Mouse (Mus musculus): ENCODE measurements around the gene Npas2. TPM values are rescaled to one million over a fixed set of nuclear protein-coding genes. Genes with fewer than 3 reads are reported as not detected.

Gene Npas2
- polyA plus RNA-seq, 1 experiment from 2014 or later = 0.53 TPM

GRCm38 (mm10) chr1:39313352-39314245 is 120.1 kb downstream of the Npas2 start:
- no peak for ATAC-seq (ENCODE audit: extremely low read depth, insufficient number of reproducible peaks, low FRiP score, low TSS enrichment)
- peaks cover 11% of the 10 kb centered on the region for H3K4me1 ChIP-seq

DNA sequence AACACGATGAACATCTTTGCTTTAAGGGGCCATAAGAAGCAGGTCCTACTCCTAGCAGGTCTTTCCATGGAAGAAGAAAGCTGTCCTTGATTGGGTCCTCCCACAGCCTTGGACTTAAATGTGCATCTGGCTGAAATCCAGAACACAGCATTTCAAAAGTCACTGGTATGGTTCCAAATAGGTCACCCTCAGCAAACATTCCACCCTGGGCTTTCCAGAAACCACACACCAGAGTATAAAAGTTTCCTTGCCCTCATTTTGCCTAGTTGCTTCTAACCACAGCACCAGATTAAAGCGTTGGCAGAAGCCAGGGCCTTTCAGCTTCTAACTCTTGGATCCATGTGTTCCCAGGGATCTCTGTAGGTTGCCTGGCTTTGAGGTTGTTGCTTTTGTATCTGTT is 124.4 kb downstream of the Npas2 start:
- Histone ChIP-seq H3K4me2 (no peak overlapping the region), H3K27ac (replicated peaks) (no peak overlapping the region), H3K4me3 (no peak overlapping the region), H3K4me1 (peaks cover 18% of the 10 kb centered on the region), H3K36me3 (no peaks in the 10 kb centered on the region), H3K9ac (no peak overlapping the region), H3K9me3 (no peaks in the 10 kb centered on the region), H3K27me3 (replicated peaks) (peaks cover 6% of the 10 kb centered on the region; the same call in 1 of the 2 replicates)
- WGBS = 73% methylated on average over 2 of the region's 2 CpGs
- ATAC-seq (ENCODE audit: extremely low read depth, insufficient number of reproducible peaks, low FRiP score, low TSS enrichment) = no peak

More at GRCm38 (mm10) chr1:39313352-39314245, 120.1 kb downstream of the Npas2 start:
- Histone ChIP-seq H3K36me3 (no peaks in the 10 kb centered on the region), H3K4me2 (no peak overlapping the region), H3K27ac (replicated peaks) (no peak overlapping the region), H3K9me3 (no peaks in the 10 kb centered on the region), H3K27me3 (replicated peaks) (peaks cover 11% of the 10 kb centered on the region), H3K9ac (no peak overlapping the region), H3K4me3 (no peak overlapping the region)
- 63% methylated on average over 10 of the region's 10 CpGs for WGBS

DNA sequence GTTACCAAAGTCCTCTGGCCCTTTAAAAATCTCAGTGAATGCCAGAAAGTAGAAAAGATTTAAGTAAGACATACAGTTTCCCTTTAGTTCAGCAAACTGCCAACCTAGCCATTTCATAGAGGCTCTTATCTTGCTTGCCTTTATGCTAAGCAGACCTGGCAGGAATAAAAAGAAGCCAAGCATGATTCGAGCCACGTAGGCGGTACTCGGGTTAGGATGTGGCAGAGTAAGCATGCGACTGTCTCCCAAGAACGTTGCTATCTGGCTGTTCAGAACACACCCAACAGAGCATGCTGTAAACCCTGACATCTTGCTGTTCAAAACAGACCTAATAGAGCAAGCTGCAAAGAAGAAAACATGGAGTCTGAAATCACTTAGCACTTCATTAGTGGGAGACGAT is 125.3 kb downstream of the Npas2 start:
- no peak for ATAC-seq (ENCODE audit: extremely low read depth, insufficient number of reproducible peaks, low FRiP score, low TSS enrichment)

DNA sequence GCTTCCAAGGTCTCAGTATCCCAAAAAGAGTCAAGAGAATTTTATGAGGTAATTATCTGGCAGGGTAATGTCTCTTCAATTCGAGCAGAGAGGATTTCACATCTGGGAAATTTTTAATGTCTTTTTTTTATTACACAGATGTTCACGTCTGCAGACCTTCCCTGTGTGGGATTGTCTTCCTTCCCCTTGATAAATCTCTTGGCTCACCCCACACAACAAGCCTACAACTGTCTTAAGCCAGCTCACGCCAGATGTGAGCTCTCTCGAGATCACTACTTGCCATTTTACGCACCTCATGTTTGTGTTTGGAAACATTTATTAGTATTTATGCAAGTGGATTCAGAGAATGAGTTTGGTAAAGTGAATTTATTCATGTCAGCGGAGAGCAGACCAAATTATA is 128.4 kb downstream of the Npas2 start:
- Histone ChIP-seq H3K4me1 (peaks cover 20% of the 10 kb centered on the region), H3K4me3 (no peak overlapping the region), H3K9me3 (no peaks in the 10 kb centered on the region), H3K36me3 (no peaks in the 10 kb centered on the region), H3K27ac (replicated peaks) (no peak overlapping the region), H3K9ac (no peak overlapping the region), H3K27me3 (replicated peaks) (no peaks in the 10 kb centered on the region), H3K4me2 (no peak overlapping the region)
- WGBS = 64% methylated on average over 6 of the region's 6 CpGs
- ATAC-seq (ENCODE audit: extremely low read depth, insufficient number of reproducible peaks, low FRiP score, low TSS enrichment) = no peak

More for the DNA sequence above, 125.3 kb downstream of the Npas2 start:
- Histone ChIP-seq H3K27me3 (replicated peaks) (peaks cover 6% of the 10 kb centered on the region; the same call in 1 of the 2 replicates), H3K4me3 (no peak overlapping the region), H3K36me3 (no peaks in the 10 kb centered on the region), H3K4me2 (no peak overlapping the region), H3K4me1 (peaks cover 18% of the 10 kb centered on the region), H3K9me3 (no peaks in the 10 kb centered on the region), H3K27ac (replicated peaks) (no peak overlapping the region), H3K9ac (no peak overlapping the region)
- 56% methylated on average over 7 of the region's 7 CpGs for WGBS

DNA sequence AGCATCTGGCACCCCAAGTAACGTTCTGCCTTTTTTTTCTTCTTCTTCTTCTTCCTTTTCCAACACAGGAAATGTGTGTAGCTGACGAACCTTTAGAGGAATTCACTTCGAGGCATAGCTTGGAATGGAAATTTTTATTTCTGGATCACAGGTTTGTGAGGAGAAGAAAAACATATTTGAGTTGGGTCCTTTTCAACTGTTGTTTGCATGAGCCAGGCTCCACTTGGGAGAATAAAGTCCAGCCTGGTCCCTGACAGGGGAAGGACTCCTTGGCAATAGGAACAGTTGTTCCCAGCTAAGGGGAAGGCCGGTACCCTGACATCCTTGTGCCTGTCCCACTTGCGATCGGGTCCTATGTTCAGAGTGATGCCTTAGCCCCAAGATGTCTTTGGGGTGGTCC is 131.7 kb downstream of the Npas2 start:
- Histone ChIP-seq H3K4me1 (peaks cover 15% of the 10 kb centered on the region), H3K4me3 (no peak overlapping the region), H3K9ac (no peak overlapping the region), H3K36me3 (no peaks in the 10 kb centered on the region), H3K4me2 (no peak overlapping the region), H3K9me3 (no peaks in the 10 kb centered on the region), H3K27me3 (replicated peaks) (no peaks in the 10 kb centered on the region), H3K27ac (replicated peaks) (no peak overlapping the region)
- WGBS = 81% methylated on average over 6 of the region's 6 CpGs
- ATAC-seq (ENCODE audit: extremely low read depth, insufficient number of reproducible peaks, low FRiP score, low TSS enrichment) = no peak

- Histone ChIP-seq H3K4me1 (peaks cover 35% of the 10 kb centered on the region), H3K27me3 (replicated peaks) (no peaks in the 10 kb centered on the region), H3K9ac (no peak overlapping the region), H3K4me3 (no peak overlapping the region), H3K27ac (replicated peaks) (peak overlapping the region; percentile 12; the same call in 1 of the 2 replicates), H3K9me3 (no peaks in the 10 kb centered on the region), H3K4me2 (no peak overlapping the region), H3K36me3 (no peaks in the 10 kb centered on the region)
- 42% methylated on average over 7 of the region's 7 CpGs for WGBS
- ATAC-seq (ENCODE audit: extremely low read depth, insufficient number of reproducible peaks, low FRiP score, low TSS enrichment) = no peak
These were observed 134.0 kb downstream of the Npas2 start for GRCm38 (mm10) chr1:39327546-39327945.

- no peaks in the 10 kb centered on the region for H3K9me3 ChIP-seq
- H3K27me3 ChIP-seq (replicated peaks) = peaks cover 5% of the 10 kb centered on the region
- no peak; the same call in 1 of the 2 replicates for ATAC-seq (ENCODE audit: extremely low read depth, insufficient number of reproducible peaks, low FRiP score, low TSS enrichment)
- H3K4me2 ChIP-seq = 0 out of 2 replicates have a peak overlapping the region, but pooled peaks have one; percentile 8
- peaks cover 43% of the 10 kb centered on the region for H3K4me1 ChIP-seq
- no peaks in the 10 kb centered on the region for H3K36me3 ChIP-seq
- no peak overlapping the region for H3K9ac ChIP-seq
- H3K27ac ChIP-seq (replicated peaks) = peak overlapping the region; percentile 77
- H3K4me3 ChIP-seq = no peak overlapping the region
- WGBS = 64% methylated on average over 7 of the region's 7 CpGs
These were observed 137.5 kb downstream of the Npas2 start for GRCm38 (mm10) chr1:39330857-39331594.

- WGBS = 80% methylated on average over 4 of the region's 4 CpGs
- peaks cover 42% of the 10 kb centered on the region for H3K4me1 ChIP-seq
- no peak overlapping the region for H3K4me2 ChIP-seq
- H3K36me3 ChIP-seq = no peaks in the 10 kb centered on the region
- H3K4me3 ChIP-seq = no peak overlapping the region
- no peak for ATAC-seq (ENCODE audit: extremely low read depth, insufficient number of reproducible peaks, low FRiP score, low TSS enrichment)
- no peak overlapping the region for H3K27ac ChIP-seq (replicated peaks)
- H3K9ac ChIP-seq = no peak overlapping the region
- peaks cover 14% of the 10 kb centered on the region for H3K27me3 ChIP-seq (replicated peaks)
- H3K9me3 ChIP-seq = no peaks in the 10 kb centered on the region
These were observed 138.9 kb downstream of the Npas2 start for GRCm38 (mm10) chr1:39332456-39332855.

GRCm38 (mm10) chr1:39335561-39336196 is 142.1 kb downstream of the Npas2 start:
- Histone ChIP-seq H3K9me3 (no peaks in the 10 kb centered on the region), H3K9ac (0 out of 2 replicates have a peak overlapping the region, but pooled peaks have one; percentile 10), H3K27ac (replicated peaks) (no peak overlapping the region), H3K4me3 (no peak overlapping the region), H3K4me2 (peak overlapping the region; percentile 42), H3K27me3 (replicated peaks) (peaks cover 39% of the 10 kb centered on the region), H3K36me3 (no peaks in the 10 kb centered on the region), H3K4me1 (peaks cover 33% of the 10 kb centered on the region)
- 31% methylated on average over 15 of the region's 15 CpGs for WGBS
- no peak for ATAC-seq (ENCODE audit: extremely low read depth, insufficient number of reproducible peaks, low FRiP score, low TSS enrichment)

GRCm38 (mm10) chr1:39336788-39337187 is 143.3 kb downstream of the Npas2 start:
- H3K9me3 ChIP-seq = no peaks in the 10 kb centered on the region
- WGBS = 77% methylated on average over 8 of the region's 8 CpGs
- H3K27me3 ChIP-seq (replicated peaks) = peaks cover 47% of the 10 kb centered on the region
- H3K36me3 ChIP-seq = no peaks in the 10 kb centered on the region
- peaks cover 22% of the 10 kb centered on the region for H3K4me1 ChIP-seq
- H3K27ac ChIP-seq (replicated peaks) = no peak overlapping the region
- H3K4me3 ChIP-seq = no peak overlapping the region
- H3K9ac ChIP-seq = no peak overlapping the region
- ATAC-seq (ENCODE audit: extremely low read depth, insufficient number of reproducible peaks, low FRiP score, low TSS enrichment) = no peak
- no peak overlapping the region for H3K4me2 ChIP-seq

- no peaks in the 10 kb centered on the region for H3K9me3 ChIP-seq
- ATAC-seq (ENCODE audit: extremely low read depth, insufficient number of reproducible peaks, low FRiP score, low TSS enrichment) = no peak
- H3K36me3 ChIP-seq = no peaks in the 10 kb centered on the region
- H3K4me1 ChIP-seq = peaks cover 14% of the 10 kb centered on the region
- H3K4me2 ChIP-seq = no peak overlapping the region
- peaks cover 51% of the 10 kb centered on the region for H3K27me3 ChIP-seq (replicated peaks)
- H3K4me3 ChIP-seq = no peak overlapping the region
- WGBS = 69% methylated on average over 10 of the region's 10 CpGs
- H3K9ac ChIP-seq = no peak overlapping the region
- no peak overlapping the region for H3K27ac ChIP-seq (replicated peaks)
These were observed 145.3 kb downstream of the Npas2 start for GRCm38 (mm10) chr1:39338831-39339230.

Measured in heart, embryonic 13.5 days (tissue).